Mouse (Mus musculus) liver, adult 2 months (tissue): ENCODE measurements at regions not wholly inside any gene's neighbourhood (a gene's known extent, or its start where the extent isn't known, plus 50 kb on each side); places are given as distances from the start of the nearest gene placed in this dataset.

Source experiments
- DNase-seq: peaks from one replicate; pipeline ENCODE4 v3.0.0-alpha.2; 2011; ENCODE audit warnings: low read depth, low spot score; ENCODE audit errors: extremely low read depth
- H3K27ac ChIP-seq: fragments of 200-500 bp; replicated peaks from 2 replicates; pipeline ENCODE4 v1.5.1; 2012; ENCODE audit warnings: low read depth, mild to moderate bottlenecking, control low read depth, inconsistent platforms, low read length; ENCODE audit not compliant: insufficient read depth
- H3K27me3 ChIP-seq: fragments of 200-500 bp; 2 replicates; pipeline ENCODE4 v1.6.1; 2012; ENCODE audit warnings: mild to moderate bottlenecking, moderate library complexity, low read length, inconsistent platforms; ENCODE audit not compliant: control insufficient read depth, insufficient read depth
- H3K36me3 ChIP-seq: fragments of 200-500 bp; 2 replicates; pipeline ENCODE4 v1.6.1; 2012; ENCODE audit warnings: low read length, inconsistent platforms; ENCODE audit not compliant: control insufficient read depth, insufficient read depth
- H3K4me1 ChIP-seq: fragments of 200-500 bp; 2 replicates; pipeline ENCODE4 v1.6.1; 2011; ENCODE audit warnings: low read length; ENCODE audit not compliant: control insufficient read depth, insufficient read depth
- H3K4me3 ChIP-seq: fragments of 200-500 bp; 2 replicates; pipeline ENCODE4 v1.5.1; 2011; ENCODE audit warnings: low read depth, mild to moderate bottlenecking, control low read depth, low read length, moderate library complexity; ENCODE audit not compliant: insufficient read depth
- H3K79me2 ChIP-seq: fragments of 200-500 bp; 2 replicates; pipeline ENCODE4 v1.6.1; 2012; ENCODE audit warnings: inconsistent platforms, mild to moderate bottlenecking, low read length, moderate library complexity; ENCODE audit not compliant: control insufficient read depth, insufficient read depth
- H3K9ac ChIP-seq: fragments of 200-500 bp; 2 replicates; pipeline ENCODE4 v1.6.1; 2012; ENCODE audit warnings: low read depth, mild to moderate bottlenecking, control low read depth, inconsistent platforms, low read length
- CTCF ChIP-seq: fragments of 200-500 bp; IDR thresholded peaks from 2 replicates; pipeline ENCODE4 v1.5.1; 2011; ENCODE audit warnings: low read depth, low read length, control low read depth
- POLR2A ChIP-seq: fragments of 200-500 bp; IDR thresholded peaks from 2 replicates; pipeline ENCODE4 v1.6.1; 2011; ENCODE audit warnings: low read length, control low read depth; ENCODE audit not compliant: insufficient read depth; ENCODE audit errors: extremely low read depth
- WGBS: fragments of 180-500 bp; shearing (Covaris S2); methylation state at CpG from one replicate; pipeline ENCODE4 v1.1.7; 2018; 5-methylcytosine and 5-hydroxymethylcytosine counted together

- Histone ChIP-seq H3K4me3 (no peak overlapping the region), H3K79me2 (no peaks in the 10 kb centered on the region), H3K36me3 (no peaks in the 10 kb centered on the region), H3K4me1 (no peaks in the 10 kb centered on the region), H3K9ac (no peak overlapping the region), H3K27ac (no peak overlapping the region), H3K27me3 (no peaks in the 10 kb centered on the region)
- no peak for DNase-seq
- TF ChIP-seq POLR2A (no peak), CTCF (no peak)
- whole genome bisulfite sequencing, result 68% methylated on average over 7 of the region's 7 CpGs
Observed at GRCm38 (mm10) chr14:102855264-102855840, 127.1 kb downstream of the Kctd12 start.

- TF ChIP-seq POLR2A (no peak), CTCF (no peak)
- no peak overlapping the region for H3K4me3 ChIP-seq
- WGBS, result 75% methylated on average over 3 of the region's 3 CpGs
- no peak overlapping the region for H3K9ac ChIP-seq
- no peaks in the 10 kb centered on the region for H3K36me3 ChIP-seq
- H3K79me2 ChIP-seq, result no peaks in the 10 kb centered on the region
- no peak for DNase-seq
- no peak overlapping the region for H3K27ac ChIP-seq
- H3K4me1 ChIP-seq, result no peaks in the 10 kb centered on the region
- no peaks in the 10 kb centered on the region for H3K27me3 ChIP-seq
Observed at GRCm38 (mm10) chr14:102843700-102844099, 138.7 kb downstream of the Kctd12 start.

GRCm38 (mm10) chr14:102837602-102838001 is 144.8 kb downstream of the Kctd12 start:
- no peaks in the 10 kb centered on the region for H3K36me3 ChIP-seq
- 74% methylated on average over 1 of the region's 1 CpGs for WGBS
- H3K27me3 ChIP-seq, result no peaks in the 10 kb centered on the region
- H3K79me2 ChIP-seq, result no peaks in the 10 kb centered on the region
- no peak overlapping the region for H3K27ac ChIP-seq
- no peaks in the 10 kb centered on the region for H3K4me1 ChIP-seq
- no peak overlapping the region for H3K4me3 ChIP-seq
- no peak for TF ChIP-seq CTCF
- no peak for TF ChIP-seq POLR2A
- DNase-seq, result no peak
- H3K9ac ChIP-seq, result no peak overlapping the region

GRCm38 (mm10) chr14:102835118-102835769 is 147.2 kb downstream of the Kctd12 start:
- TF ChIP-seq CTCF (no peak), POLR2A (no peak)
- WGBS, result 74% methylated on average over 11 of the region's 11 CpGs
- peak; percentile 36 for DNase-seq
- Histone ChIP-seq H3K27ac (no peak overlapping the region), H3K4me3 (no peak overlapping the region), H3K4me1 (no peaks in the 10 kb centered on the region), H3K27me3 (no peaks in the 10 kb centered on the region), H3K9ac (no peak overlapping the region), H3K79me2 (no peaks in the 10 kb centered on the region), H3K36me3 (no peaks in the 10 kb centered on the region)

- H3K36me3 ChIP-seq, result no peaks in the 10 kb centered on the region
- no peaks in the 10 kb centered on the region for H3K4me1 ChIP-seq
- TF ChIP-seq POLR2A (no peak), CTCF (no peak)
- no peaks in the 10 kb centered on the region for H3K27me3 ChIP-seq
- H3K79me2 ChIP-seq, result no peaks in the 10 kb centered on the region
- H3K9ac ChIP-seq, result no peak overlapping the region
- no peak overlapping the region for H3K4me3 ChIP-seq
- H3K27ac ChIP-seq, result no peak overlapping the region
- DNase-seq, result peak; percentile 30
- 78% methylated on average over 3 of the region's 3 CpGs for WGBS
Observed at GRCm38 (mm10) chr14:102828442-102828841, 154.0 kb downstream of the Kctd12 start.

DNA sequence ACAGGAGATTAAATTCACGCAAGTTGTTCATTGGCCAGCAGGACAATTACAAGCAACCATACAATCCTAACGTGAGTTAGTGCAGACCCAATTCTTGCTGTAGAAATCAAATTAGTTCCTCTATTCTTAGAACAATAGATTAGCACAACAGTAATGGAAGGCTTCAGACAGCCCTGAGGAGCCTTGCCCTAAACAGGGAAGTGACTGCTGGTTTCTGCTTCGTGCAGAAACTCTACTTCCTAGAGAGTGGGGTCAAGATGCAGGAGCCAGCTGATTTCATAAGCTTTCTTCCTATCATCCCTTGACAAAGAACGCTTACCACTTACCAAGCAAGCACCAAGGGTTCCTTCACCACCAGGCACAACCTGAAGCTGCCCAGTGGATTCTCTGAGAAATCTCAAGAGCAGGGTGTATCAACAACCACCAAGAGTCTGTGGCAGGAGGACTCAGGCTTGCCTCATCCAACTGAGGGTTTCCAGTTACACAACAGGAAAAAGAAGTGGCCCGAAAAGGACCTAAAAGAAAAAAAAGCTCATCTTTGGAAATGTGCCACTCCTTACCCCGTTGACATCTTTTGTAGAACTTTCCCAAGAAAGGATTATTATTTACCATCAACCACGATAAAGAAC is 154.6 kb downstream of the Kctd12 start:
- H3K9ac ChIP-seq, result no peak overlapping the region
- no peak for TF ChIP-seq CTCF
- TF ChIP-seq POLR2A, result no peak
- no peaks in the 10 kb centered on the region for H3K79me2 ChIP-seq
- peak; percentile 31 for DNase-seq
- H3K27ac ChIP-seq, result no peak overlapping the region
- no peaks in the 10 kb centered on the region for H3K36me3 ChIP-seq
- WGBS, result 71% methylated on average over 7 of the region's 7 CpGs
- no peaks in the 10 kb centered on the region for H3K4me1 ChIP-seq
- H3K27me3 ChIP-seq, result no peaks in the 10 kb centered on the region
- no peak overlapping the region for H3K4me3 ChIP-seq
